Mouse (Mus musculus): ENCODE results near the gene Ahsg.

Gene Ahsg

DNA sequence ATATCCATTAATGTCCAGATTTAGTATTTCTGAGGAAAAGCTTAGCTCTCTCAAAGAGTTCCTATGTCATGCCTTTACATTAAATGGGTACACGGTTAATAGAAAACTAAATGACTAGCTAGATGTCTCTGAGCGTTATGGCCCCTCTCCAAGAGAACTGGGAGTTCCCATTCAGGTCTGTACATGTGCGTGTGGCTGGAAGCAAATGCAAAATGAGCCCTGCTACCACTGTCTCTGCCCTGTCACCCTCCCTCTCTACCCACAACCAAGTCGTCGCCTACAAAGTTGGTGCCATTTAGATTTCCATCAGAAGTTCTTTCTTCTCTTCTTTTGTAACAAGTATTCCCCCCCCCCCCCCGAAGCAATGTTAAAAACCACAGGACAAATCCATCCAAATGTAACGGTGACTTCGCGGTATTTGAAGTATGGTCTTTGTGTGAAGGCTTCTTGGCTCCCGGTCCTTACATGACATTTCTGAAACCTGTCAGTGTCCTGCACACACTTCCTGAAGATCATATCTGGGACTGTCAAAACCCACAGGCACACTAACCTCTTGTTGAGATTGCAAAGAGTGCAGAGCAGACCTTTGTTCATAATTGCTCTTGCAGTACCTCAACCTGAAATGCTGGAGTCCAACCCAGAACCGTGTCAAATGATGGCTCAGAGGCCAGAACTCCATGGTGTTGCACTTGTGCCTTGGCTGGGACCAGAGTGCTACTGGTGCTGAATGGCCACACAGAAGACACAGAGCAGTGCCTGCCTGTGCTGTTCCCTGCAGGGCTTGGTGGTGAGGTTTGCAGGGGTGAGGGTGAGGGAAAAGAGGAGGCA lies at the start of gene Ahsg:
Gene Ahsg, plus strand, starts transcription at position 595 of the 828 bp plus-strand sequence.
- no peak for DNase-seq

GRCm38 (mm10) chr16:22842871-22843270 lies 48.2 kb upstream of the Ahsg start:
- DNase-seq, result no peak

- DNase-seq, result peak; percentile 77 to 81
These were observed 46.8 kb upstream of the Ahsg start for GRCm38 (mm10) chr16:22844061-22844801.

- DNase-seq, result no peak
These were observed 46.2 kb upstream of the Ahsg start for GRCm38 (mm10) chr16:22844834-22845233.

- DNase-seq, result no peak
These were observed 45.6 kb upstream of the Ahsg start for GRCm38 (mm10) chr16:22845481-22845880.

DNA sequence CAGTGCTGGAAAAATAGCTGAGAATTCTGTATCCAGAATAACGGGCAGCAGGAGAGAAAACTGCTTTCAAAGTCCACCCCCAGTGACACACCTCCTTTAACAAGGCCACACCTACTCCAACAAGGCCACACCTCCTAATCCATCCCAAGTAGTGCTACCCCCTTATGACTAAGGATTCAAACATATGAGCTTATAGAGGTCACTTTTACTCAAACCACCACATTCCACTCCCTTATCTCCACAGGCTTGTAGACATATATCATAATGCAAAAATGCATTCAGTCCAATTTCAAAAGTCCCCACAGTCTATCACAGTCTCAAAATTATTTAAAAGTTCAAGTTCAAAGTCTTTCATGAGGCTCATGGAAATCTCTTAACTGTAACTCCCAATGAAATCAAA lies 43.4 kb upstream of the Ahsg start:
- DNase-seq, result no peak

GRCm38 (mm10) chr16:22848331-22848730 lies 42.7 kb upstream of the Ahsg start:
- DNase-seq, result no peak

GRCm38 (mm10) chr16:22852709-22853108 lies 38.4 kb upstream of the Ahsg start:
- no peak for DNase-seq

DNA sequence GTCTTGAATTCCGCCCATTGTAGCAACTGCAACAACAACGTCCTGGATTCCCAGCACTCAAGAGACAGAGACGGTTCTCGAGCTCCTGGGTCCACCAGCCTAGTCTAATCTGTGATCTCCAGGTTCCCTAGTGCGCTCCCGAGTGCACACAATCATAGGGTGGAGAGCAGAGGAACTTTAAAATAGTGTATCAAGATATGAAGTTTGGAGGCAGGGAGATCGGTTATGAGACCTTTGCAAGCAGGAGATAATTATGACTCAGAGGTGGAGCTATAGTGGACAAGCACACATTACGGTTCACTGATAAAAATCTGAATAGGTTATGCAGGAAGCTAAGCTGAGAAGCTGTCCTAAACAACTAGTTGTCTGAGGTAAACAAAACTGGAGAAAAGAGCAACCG lies 34.3 kb upstream of the Ahsg start:
- no peak for DNase-seq

GRCm38 (mm10) chr16:22857431-22858113 lies 33.5 kb upstream of the Ahsg start, which contains the start of the genes Tbccd1 and Dnajb11:
Tbccd1 (minus strand) TSS chr16:22857669.
Dnajb11 (plus strand) TSS chr16:22857845.
- peak; percentile 99 for DNase-seq

GRCm38 (mm10) chr16:22872397-22872796 lies 18.7 kb upstream of the Ahsg start:
- DNase-seq, result no peak

- no peak for DNase-seq
These were observed 17.7 kb upstream of the Ahsg start for GRCm38 (mm10) chr16:22873369-22873768.

DNA sequence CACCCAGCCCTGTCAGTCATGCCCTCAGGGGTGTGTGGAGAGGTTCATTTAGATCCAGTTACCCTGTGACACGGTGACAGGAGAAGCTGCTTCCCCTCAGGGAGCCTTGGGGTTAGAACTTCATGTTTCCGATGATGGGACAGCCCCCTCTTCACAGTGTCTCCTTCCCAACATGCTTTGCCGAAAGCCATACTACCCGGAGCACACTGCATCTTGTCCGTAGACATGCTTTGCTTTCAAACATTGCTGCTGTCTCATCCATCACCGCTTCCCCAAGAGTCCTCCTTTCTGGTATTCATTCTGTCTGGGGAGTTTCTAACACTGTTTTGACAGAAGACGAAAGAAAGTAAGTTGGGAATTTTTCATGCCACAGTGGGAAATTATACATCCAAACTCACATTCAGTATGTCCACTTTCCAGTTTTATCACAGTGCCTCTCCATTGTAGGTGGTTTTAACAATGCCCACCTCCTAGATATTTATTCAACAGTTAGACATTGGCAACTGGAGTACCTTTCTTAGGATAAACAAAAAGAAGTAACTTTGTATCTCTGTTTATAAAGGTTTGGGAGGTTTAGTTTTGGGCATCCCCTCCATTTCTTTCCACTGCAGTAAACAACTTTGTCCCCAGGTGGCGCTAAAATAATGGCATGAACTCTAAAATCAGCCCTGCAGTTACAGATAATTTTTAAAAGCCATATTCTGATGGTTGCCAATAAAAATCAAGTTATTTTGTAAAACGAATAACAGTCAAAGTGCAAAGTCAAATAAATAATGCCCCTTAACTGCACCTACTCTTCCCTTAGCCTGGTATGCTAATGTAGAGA lies 14.6 kb upstream of the Ahsg start:
- peak in 1 of 2 experiments; percentile 19 for DNase-seq

DNA sequence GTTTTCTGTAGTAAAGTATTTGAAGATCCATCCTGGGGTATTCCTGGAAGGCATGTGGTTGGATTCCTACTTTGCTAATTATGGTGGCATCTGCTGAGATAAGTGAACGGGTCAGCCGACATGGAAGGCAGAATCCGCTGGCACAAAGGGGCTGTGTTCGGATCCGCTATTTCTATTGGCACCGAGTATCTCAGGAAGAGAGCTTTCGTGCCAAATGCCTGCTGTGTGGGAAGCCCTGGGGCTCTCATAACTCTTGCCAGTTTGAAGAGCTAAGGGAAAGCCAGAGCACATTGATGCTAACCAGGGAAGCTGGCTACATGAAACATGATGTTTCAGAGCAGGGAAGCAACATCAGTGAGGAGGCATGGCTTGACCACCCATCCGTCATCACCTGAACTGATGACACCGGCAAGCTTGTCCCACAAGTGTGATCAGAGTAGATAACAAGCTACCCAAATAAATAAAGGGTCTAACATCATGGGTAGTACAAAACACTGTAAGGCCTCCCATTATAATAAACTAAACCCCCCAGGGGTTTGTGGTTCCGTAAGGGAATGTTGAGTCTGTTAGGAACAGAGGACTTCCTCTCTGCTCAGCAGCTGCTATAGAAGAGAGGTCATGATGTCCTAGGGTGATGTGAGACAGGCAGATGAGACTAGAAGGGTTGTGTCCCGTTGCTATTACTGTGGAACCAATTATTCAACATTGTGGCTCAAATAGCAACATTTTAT lies 13.3 kb upstream of the Ahsg start:
- DNase-seq, result peak; percentile 15 to 31

- DNase-seq, result no peak
These were observed 12.4 kb upstream of the Ahsg start for GRCm38 (mm10) chr16:22878716-22879115.

- no peak for DNase-seq
These were observed 11.0 kb upstream of the Ahsg start for GRCm38 (mm10) chr16:22879945-22880595.

- no peak for DNase-seq
These were observed 10.2 kb upstream of the Ahsg start for GRCm38 (mm10) chr16:22880900-22881299.

GRCm38 (mm10) chr16:22881487-22881886 lies 9.6 kb upstream of the Ahsg start:
- no peak for DNase-seq

DNA sequence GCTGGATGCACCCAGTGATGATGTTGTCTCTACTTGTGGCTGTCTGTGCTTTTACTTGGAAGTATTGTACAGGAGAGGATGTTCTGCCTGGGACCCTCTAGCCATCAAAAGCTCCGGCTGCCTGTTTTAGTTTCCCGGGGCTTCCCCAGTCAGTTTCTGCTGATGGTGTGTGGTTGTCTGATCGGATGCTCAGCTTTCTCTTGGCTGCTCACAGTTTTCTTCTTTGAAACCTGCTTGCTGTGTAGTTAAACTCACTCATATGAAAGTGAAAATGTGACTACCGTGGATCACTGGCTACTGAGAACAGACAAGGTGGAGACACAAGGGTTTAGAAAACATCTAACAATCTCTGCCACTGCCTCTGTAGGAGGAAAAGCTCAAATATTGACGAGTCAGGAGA lies 7.6 kb upstream of the Ahsg start:
- no peak for DNase-seq

DNA sequence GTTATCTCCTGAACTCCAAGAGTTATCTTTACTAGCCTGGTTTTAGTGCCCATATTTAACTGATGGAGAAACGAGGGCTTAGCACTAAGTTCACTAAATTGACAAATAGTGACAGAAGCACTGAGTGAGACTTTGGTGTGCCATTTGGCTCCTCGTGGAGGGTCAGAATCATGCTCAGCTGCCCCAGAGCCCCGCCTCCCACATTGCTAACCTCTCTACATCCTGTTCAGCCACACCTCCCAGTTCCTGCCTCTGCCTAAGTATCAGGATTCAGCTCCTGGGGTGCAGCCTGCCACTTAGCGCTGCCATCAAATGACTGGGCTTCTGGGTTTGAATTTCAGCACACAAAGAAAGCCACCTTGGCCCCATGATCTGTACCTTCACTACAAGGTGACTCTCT lies 5.7 kb upstream of the Ahsg start:
- no peak for DNase-seq

- no peak for DNase-seq
These were observed 4.4 kb upstream of the Ahsg start for GRCm38 (mm10) chr16:22886726-22887125.

All from cerebellum, postnatal 36 days (tissue).